8 mouse cellular contexts compared by ENCODE assay signal in the genomic region with DNA sequence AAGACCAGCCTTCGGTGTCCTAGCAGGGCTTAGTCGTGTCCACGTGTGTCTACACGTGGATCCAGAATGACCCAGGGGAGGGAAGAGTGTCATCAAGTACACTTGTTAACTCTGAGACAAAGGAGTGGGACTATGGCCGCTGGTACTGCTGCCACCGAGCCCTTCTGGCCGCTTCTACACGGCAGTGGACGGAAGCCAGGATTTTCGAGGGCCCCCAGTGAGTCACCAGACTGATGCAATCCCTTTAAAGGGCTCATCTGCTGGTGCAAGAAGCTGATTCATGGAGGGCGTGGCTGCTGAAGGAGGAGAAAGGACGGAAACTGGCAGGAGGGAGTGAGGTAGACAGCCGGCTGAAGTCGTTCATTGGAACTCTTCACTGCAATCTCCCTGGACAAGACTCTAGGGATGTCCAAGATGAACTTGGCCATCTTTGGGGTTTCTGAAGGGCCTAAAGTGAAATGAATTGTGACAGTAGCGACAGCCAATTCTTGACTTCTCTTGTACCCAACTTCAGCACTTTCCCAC. TPM values are rescaled to one million over a fixed set of nuclear protein-coding genes. Genes with fewer than 3 reads are reported as not detected.
DNase-seq lines count a peak whose midpoint lies in the region; ATAC-seq and TF ChIP-seq lines count a peak whose summit lies in the region.

No protein-coding gene starts in this region.

- H3K36me3 ChIP-seq in heart, embryonic 11.5 days (ENCODE audit: control insufficient read depth, insufficient read depth, low read length) = peaks cover under 1% of the 10 kb centered on the region; the same call in 1 of the 2 replicates
- H3K36me3 ChIP-seq in kidney, embryonic 16.5 days (ENCODE audit: insufficient read depth, low read length) = 0 out of 2 replicates have a peak, but pooled peaks cover 5% of the 10 kb centered on the region
- H3K36me3 ChIP-seq in liver, adult 2 months (ENCODE audit: control insufficient read depth, insufficient read depth, low read length) = no peaks in the 10 kb centered on the region

- H3K4me1 ChIP-seq in heart, embryonic 11.5 days (ENCODE audit: control insufficient read depth, insufficient read depth, low read length) = peaks cover 58% of the 10 kb centered on the region
- peaks cover 39% of the 10 kb centered on the region for H3K4me1 ChIP-seq in kidney, embryonic 16.5 days (ENCODE audit: insufficient read depth, low read length)
- H3K4me1 ChIP-seq in liver, adult 2 months (ENCODE audit: control insufficient read depth, insufficient read depth, low read length) = peaks cover 27% of the 10 kb centered on the region

- peak overlapping the region; percentile 97 for H3K27ac ChIP-seq in heart, embryonic 11.5 days (ENCODE audit: low read depth, low read length)
- H3K27ac ChIP-seq in kidney, embryonic 16.5 days (ENCODE audit: low read length) = peak overlapping the region; percentile 84
- H3K27ac ChIP-seq in liver, adult 2 months (replicated peaks; ENCODE audit: insufficient read depth, low read depth, low read length) = peak overlapping the region; percentile 81

- no peak for TF ChIP-seq CTCF in liver, adult 2 months (IDR thresholded peaks at IDR 0.05; ENCODE audit: low read depth, low read length)

- peak; percentile 84 for ATAC-seq in erythroblast, adult 5-6 weeks (replicated peaks; ENCODE audit: low FRiP score, poor library complexity, severe bottlenecking)
- peak; percentile 76 for ATAC-seq in heart, embryonic 11.5 days (replicated peaks; ENCODE audit: insufficient number of reproducible peaks, low FRiP score, low TSS enrichment)
- peak; percentile 60 for ATAC-seq in kidney, embryonic 16.5 days (ENCODE audit: low FRiP score, low TSS enrichment)
- ATAC-seq in monocyte, adult 5-6 weeks (replicated peaks; ENCODE audit: insufficient number of reproducible peaks, low FRiP score, low TSS enrichment, poor library complexity, severe bottlenecking) = peak; percentile 78

- no peaks in the 10 kb centered on the region for H3K9me3 ChIP-seq in heart, embryonic 11.5 days (replicated peaks; ENCODE audit: control insufficient read depth, low read length)
- no peaks in the 10 kb centered on the region for H3K9me3 ChIP-seq in kidney, embryonic 16.5 days (ENCODE audit: low read length)

- H3K9ac ChIP-seq in heart, embryonic 11.5 days (ENCODE audit: low read depth, low read length) = peak overlapping the region; percentile 62
- peak overlapping the region; percentile 62 for H3K9ac ChIP-seq in kidney, embryonic 16.5 days (replicated peaks; ENCODE audit: low read length)
- H3K9ac ChIP-seq in liver, adult 2 months (ENCODE audit: low read depth, low read length) = peak overlapping the region; percentile 52

- no peaks in the 10 kb centered on the region for H3K27me3 ChIP-seq in heart, embryonic 11.5 days (ENCODE audit: control insufficient read depth, insufficient read depth, low read length)
- no peaks in the 10 kb centered on the region for H3K27me3 ChIP-seq in kidney, embryonic 16.5 days (ENCODE audit: insufficient read depth, low read length)
- H3K27me3 ChIP-seq in liver, adult 2 months (ENCODE audit: control insufficient read depth, insufficient read depth, low read length) = no peaks in the 10 kb centered on the region

- no peak for TF ChIP-seq POLR2A in liver, adult 2 months (IDR thresholded peaks at IDR 0.05; ENCODE audit: extremely low read depth, insufficient read depth, low read length)

- WGBS in heart, embryonic 11.5 days (ENCODE audit: insufficient replicate concordance) = 1% methylated on average over 15 of the region's 15 CpGs
- under 1% methylated on average over 15 of the region's 15 CpGs for WGBS in kidney, embryonic 16.5 days
- WGBS in liver, adult 2 months = under 1% methylated on average over 15 of the region's 15 CpGs

- peak overlapping the region; percentile 97 for H3K4me3 ChIP-seq in heart, embryonic 11.5 days (ENCODE audit: low read depth, low read length)
- H3K4me3 ChIP-seq in kidney, embryonic 16.5 days (ENCODE audit: low read length) = peak overlapping the region; percentile 67
- peak overlapping the region; percentile 44 for H3K4me3 ChIP-seq in liver, adult 2 months (ENCODE audit: insufficient read depth, low read depth, low read length)

- H3K79me2 ChIP-seq in liver, adult 2 months (ENCODE audit: control insufficient read depth, insufficient read depth, low read length) = peaks cover 24% of the 10 kb centered on the region; the same call in 1 of the 2 replicates

- DNase-seq in B cell, adult 2 months = peak; percentile 43 to 51
- DNase-seq in brain, adult 2 months (ENCODE audit: low read depth, low spot score) = peak; percentile 97
- DNase-seq in liver, adult 2 months (ENCODE audit: extremely low read depth, low read depth, low spot score) = peak; percentile 86
- peak; percentile 73 to 81 for DNase-seq in spleen, postnatal 36 days (ENCODE audit: low spot score in 2 of 2)

- peak overlapping the region; percentile 99 for H3K4me2 ChIP-seq in heart, embryonic 11.5 days
- peak overlapping the region; percentile 98 for H3K4me2 ChIP-seq in kidney, embryonic 16.5 days (replicated peaks; ENCODE audit: low read depth, low read length)

RNA-seq across cellular contexts. Expression of a gene that starts 0.6 kb away (rescaled TPM):
- 3.8 and 4.0 TPM in 2 replicates for total RNA-seq in erythroblast, adult 5-6 weeks (2015; ENCODE audit: low replicate concordance)
- total RNA-seq in erythroblast, adult 5-6 weeks (2017; ENCODE audit: low replicate concordance) = 4.2 TPM in 2 replicates
- polyA plus RNA-seq in heart, embryonic 11.5 days (2014; fragmentation: Nextera tagmentation; extraction: Ambion mirVana) = 18.5 and 23.2 TPM in 2 replicates
- polyA plus RNA-seq in kidney, embryonic 16.5 days (2015; fragmentation: Nextera tagmentation; extraction: Ambion mirVana) = 43.9 and 44.5 TPM in 2 replicates
- 6.5 and 10.8 TPM in 2 replicates for total RNA-seq in liver, adult 2 months (2014; rRNA removed)
- 22.5 and 22.9 TPM in 2 replicates for polyA plus RNA-seq in liver, adult 2 months (2012; rRNA removed)
- total RNA-seq in monocyte, adult 5-6 weeks (2017) = 37.1 to 68.5 TPM (median 61.2 TPM) in 3 replicates

RNA-seq across cellular contexts. Expression of a gene that starts 6.7 kb away (rescaled TPM):
- 5.6 and 14.0 TPM in 2 replicates for total RNA-seq in erythroblast, adult 5-6 weeks (2015; ENCODE audit: low replicate concordance)
- 2.0 and 6.5 TPM in 2 replicates for total RNA-seq in erythroblast, adult 5-6 weeks (2017; ENCODE audit: low replicate concordance)
- 42.8 and 44.5 TPM in 2 replicates for polyA plus RNA-seq in heart, embryonic 11.5 days (2014; fragmentation: Nextera tagmentation; extraction: Ambion mirVana)
- 55.3 and 59.3 TPM in 2 replicates for polyA plus RNA-seq in kidney, embryonic 16.5 days (2015; fragmentation: Nextera tagmentation; extraction: Ambion mirVana)
- total RNA-seq in liver, adult 2 months (2014; rRNA removed) = 20.0 and 30.0 TPM in 2 replicates
- polyA plus RNA-seq in liver, adult 2 months (2012; rRNA removed) = 28.4 TPM in 2 replicates
- 14.4 to 20.7 TPM (median 16.1 TPM) in 3 replicates for total RNA-seq in monocyte, adult 5-6 weeks (2017)

RNA-seq across cellular contexts. Expression of a gene that starts 44.4 kb away (rescaled TPM):
- not detected in 2 replicates for total RNA-seq in erythroblast, adult 5-6 weeks (2015; ENCODE audit: low replicate concordance)
- total RNA-seq in erythroblast, adult 5-6 weeks (2017; ENCODE audit: low replicate concordance) = not detected in 2 replicates
- polyA plus RNA-seq in heart, embryonic 11.5 days (2014; fragmentation: Nextera tagmentation; extraction: Ambion mirVana) = 31.9 and 33.5 TPM in 2 replicates
- polyA plus RNA-seq in kidney, embryonic 16.5 days (2015; fragmentation: Nextera tagmentation; extraction: Ambion mirVana) = 99.9 and 103 TPM in 2 replicates
- 8.0 and 9.5 TPM in 2 replicates for total RNA-seq in liver, adult 2 months (2014; rRNA removed)
- 15.8 and 18.1 TPM in 2 replicates for polyA plus RNA-seq in liver, adult 2 months (2012; rRNA removed)
- 1.2 to 2.6 TPM (median 2.5 TPM) in 3 replicates for total RNA-seq in monocyte, adult 5-6 weeks (2017)

RNA-seq across cellular contexts. Expression of a gene that starts 44.8 kb away (rescaled TPM):
- 1.2 and 3.3 TPM in 2 replicates for total RNA-seq in erythroblast, adult 5-6 weeks (2015; ENCODE audit: low replicate concordance)
- 2.0 and 5.8 TPM in 2 replicates for total RNA-seq in erythroblast, adult 5-6 weeks (2017; ENCODE audit: low replicate concordance)
- 5.3 TPM in 2 replicates for polyA plus RNA-seq in heart, embryonic 11.5 days (2014; fragmentation: Nextera tagmentation; extraction: Ambion mirVana)
- polyA plus RNA-seq in kidney, embryonic 16.5 days (2015; fragmentation: Nextera tagmentation; extraction: Ambion mirVana) = 19.6 TPM in 2 replicates
- 0.37 and 0.74 TPM in 2 replicates for total RNA-seq in liver, adult 2 months (2014; rRNA removed)
- 0.20 TPM in 1 of 2 replicates, not detected in the other for polyA plus RNA-seq in liver, adult 2 months (2012; rRNA removed)
- 0.10 to 0.21 TPM (median 0.19 TPM) in 3 replicates for total RNA-seq in monocyte, adult 5-6 weeks (2017)

RNA-seq across cellular contexts. Expression of a gene that starts 56.4 kb away (rescaled TPM):
- 28.2 and 37.1 TPM in 2 replicates for total RNA-seq in erythroblast, adult 5-6 weeks (2015; ENCODE audit: low replicate concordance)
- total RNA-seq in erythroblast, adult 5-6 weeks (2017; ENCODE audit: low replicate concordance) = 3.9 and 14.2 TPM in 2 replicates
- 136 and 155 TPM in 2 replicates for polyA plus RNA-seq in heart, embryonic 11.5 days (2014; fragmentation: Nextera tagmentation; extraction: Ambion mirVana)
- polyA plus RNA-seq in kidney, embryonic 16.5 days (2015; fragmentation: Nextera tagmentation; extraction: Ambion mirVana) = 130 and 146 TPM in 2 replicates
- total RNA-seq in liver, adult 2 months (2014; rRNA removed) = 31.0 and 31.8 TPM in 2 replicates
- polyA plus RNA-seq in liver, adult 2 months (2012; rRNA removed) = 31.0 and 35.7 TPM in 2 replicates
- 20.1 to 47.3 TPM (median 29.8 TPM) in 3 replicates for total RNA-seq in monocyte, adult 5-6 weeks (2017)

Comparison
In these comparisons a context has a peak if more than half of its experiments do, and no peak if none do; other contexts are left out.
1. Peak in every context shown above with its lines: DNase-seq, ATAC-seq, H3K4me3 ChIP-seq and H3K27ac ChIP-seq.
2. DNase-seq: peak in every context shown above with its lines; median percentile 97 in brain, adult 2 months; 86 in liver, adult 2 months; 77 in spleen, postnatal 36 days; 47 in B cell, adult 2 months.
3. H3K4me3 ChIP-seq: peak in every context shown above with its lines; median percentile 97 in heart, embryonic 11.5 days; 67 in kidney, embryonic 16.5 days; 44 in liver, adult 2 months.